Mouse (Mus musculus): ENCODE data around the gene Aloxe3. TPM values are rescaled to one million over a fixed set of nuclear protein-coding genes. Genes with fewer than 3 reads are reported as not detected.

The Aloxe3 gene
- polyA plus RNA-seq, 1 experiment = 10.8 TPM

DNA sequence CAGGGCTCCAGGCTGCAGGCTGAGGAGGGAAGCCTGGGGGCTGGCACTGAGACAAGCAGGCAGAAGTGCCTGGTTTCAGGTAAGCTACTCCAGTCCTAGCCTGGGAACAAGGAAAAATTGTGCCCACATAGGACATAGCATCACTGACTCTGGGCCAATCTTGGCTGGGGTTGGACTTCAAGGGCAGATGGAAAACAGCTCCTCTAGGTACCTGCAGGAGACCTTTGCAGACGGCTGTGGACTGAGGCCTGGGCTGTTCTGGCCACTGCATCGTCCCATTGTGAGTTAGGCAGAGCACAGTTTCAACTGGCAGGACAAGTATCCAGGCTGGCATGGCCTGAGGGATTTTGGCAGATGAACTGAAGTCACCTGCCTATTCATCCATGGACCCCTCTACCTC lies 19.9 kb upstream of the Aloxe3 start:
- peaks cover 36% of the 10 kb centered on the region for H3K4me1 ChIP-seq (ENCODE audit: control insufficient read depth, insufficient read depth, low read length)
- H3K27ac ChIP-seq (ENCODE audit: insufficient read depth, low read length) = no peak overlapping the region
- TF ChIP-seq CTCF (IDR thresholded peaks at IDR 0.05; ENCODE audit: borderline replicate concordance, insufficient read depth, low read depth, low read length) (no peak), POLR2A (IDR thresholded peaks at IDR 0.05; ENCODE audit: borderline replicate concordance, insufficient read depth, low read length) (no peak)
- 11% methylated on average over 2 of the region's 2 CpGs for WGBS
- no peaks in the 10 kb centered on the region for H3K27me3 ChIP-seq (ENCODE audit: control insufficient read depth, insufficient read depth, low read length)
- DNase-seq = peak in 1 of 2 experiments; percentile 27
- no peak overlapping the region for H3K4me3 ChIP-seq (replicated peaks; ENCODE audit: insufficient read depth, low read depth, low read length)

DNA sequence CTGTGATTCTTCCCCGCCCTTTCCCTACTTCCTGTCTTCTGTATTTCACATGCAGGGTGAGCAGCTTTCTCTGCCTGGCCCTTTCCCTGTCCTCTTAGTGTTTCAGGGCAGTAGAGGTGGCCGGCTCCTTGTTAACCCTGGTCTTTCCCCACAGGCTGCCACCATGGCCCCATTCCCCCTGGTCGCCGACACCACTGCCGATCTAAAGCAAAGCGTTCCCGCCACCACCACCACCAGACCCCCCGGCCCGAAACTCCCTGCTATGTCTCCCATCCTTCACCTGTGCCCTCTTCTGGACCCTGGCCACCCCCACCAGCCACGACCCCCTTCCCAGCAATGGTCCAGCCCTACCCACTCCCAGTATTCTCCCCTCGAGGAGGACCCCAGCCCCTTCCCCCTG lies 19.4 kb upstream of the Aloxe3 start:
- H3K4me1 ChIP-seq (ENCODE audit: control insufficient read depth, insufficient read depth, low read length) = peaks cover 31% of the 10 kb centered on the region
- DNase-seq = no peak
- no peak for TF ChIP-seq POLR2A (IDR thresholded peaks at IDR 0.05; ENCODE audit: borderline replicate concordance, insufficient read depth, low read length)
- TF ChIP-seq CTCF (IDR thresholded peaks at IDR 0.05; ENCODE audit: borderline replicate concordance, insufficient read depth, low read depth, low read length) = no peak
- no peaks in the 10 kb centered on the region for H3K27me3 ChIP-seq (ENCODE audit: control insufficient read depth, insufficient read depth, low read length)
- WGBS = 89% methylated on average over 11 of the region's 11 CpGs
- no peak overlapping the region for H3K27ac ChIP-seq (ENCODE audit: insufficient read depth, low read length)
- H3K4me3 ChIP-seq (replicated peaks; ENCODE audit: insufficient read depth, low read depth, low read length) = no peak overlapping the region

DNA sequence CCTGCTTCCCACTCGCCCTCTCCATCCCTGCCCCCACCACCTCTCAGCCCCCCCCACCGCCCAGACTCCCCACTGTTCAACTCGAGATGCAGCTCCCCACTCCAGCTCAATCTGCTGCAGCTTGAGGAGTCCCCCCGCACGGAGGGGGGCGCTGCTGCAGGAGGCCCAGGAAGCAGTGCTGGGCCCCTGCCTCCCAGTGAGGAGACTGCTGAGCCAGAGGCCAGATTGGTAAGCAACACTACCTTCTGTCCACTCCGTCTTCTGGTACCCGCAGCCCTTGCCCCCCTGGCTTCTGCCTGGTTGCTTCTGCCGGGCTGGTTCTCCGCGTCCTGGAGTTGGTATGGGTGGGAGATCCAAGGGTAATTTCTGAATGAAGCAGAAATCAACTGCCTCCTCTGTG lies 18.9 kb upstream of the Aloxe3 start:
- H3K27me3 ChIP-seq (ENCODE audit: control insufficient read depth, insufficient read depth, low read length) = no peaks in the 10 kb centered on the region
- DNase-seq = peak in 1 of 2 experiments; percentile 22
- H3K4me1 ChIP-seq (ENCODE audit: control insufficient read depth, insufficient read depth, low read length) = peaks cover 27% of the 10 kb centered on the region
- TF ChIP-seq POLR2A (IDR thresholded peaks at IDR 0.05; ENCODE audit: borderline replicate concordance, insufficient read depth, low read length) (no peak), CTCF (IDR thresholded peaks at IDR 0.05; ENCODE audit: borderline replicate concordance, insufficient read depth, low read depth, low read length) (no peak)
- H3K27ac ChIP-seq (ENCODE audit: insufficient read depth, low read length) = no peak overlapping the region
- H3K4me3 ChIP-seq (replicated peaks; ENCODE audit: insufficient read depth, low read depth, low read length) = no peak overlapping the region
- 67% methylated on average over 11 of the region's 11 CpGs for whole genome bisulfite sequencing

GRCm38 (mm10) chr11:69107676-69108075 lies 18.0 kb upstream of the Aloxe3 start:
- TF ChIP-seq POLR2A (IDR thresholded peaks at IDR 0.05; ENCODE audit: borderline replicate concordance, insufficient read depth, low read length) (no peak), CTCF (IDR thresholded peaks at IDR 0.05; ENCODE audit: borderline replicate concordance, insufficient read depth, low read depth, low read length) (no peak)
- Histone ChIP-seq H3K27me3 (ENCODE audit: control insufficient read depth, insufficient read depth, low read length) (no peaks in the 10 kb centered on the region), H3K4me3 (replicated peaks; ENCODE audit: insufficient read depth, low read depth, low read length) (no peak overlapping the region), H3K27ac (ENCODE audit: insufficient read depth, low read length) (no peak overlapping the region), H3K4me1 (ENCODE audit: control insufficient read depth, insufficient read depth, low read length) (peaks cover 20% of the 10 kb centered on the region)
- 84% methylated on average over 11 of the region's 11 CpGs for WGBS
- DNase-seq = peak; percentile 15 to 25

- DNase-seq = peak in 1 of 2 experiments; percentile 19
- 88% methylated on average over 9 of the region's 9 CpGs for WGBS
- Histone ChIP-seq H3K4me3 (replicated peaks; ENCODE audit: insufficient read depth, low read depth, low read length) (no peak overlapping the region), H3K27ac (ENCODE audit: insufficient read depth, low read length) (no peak overlapping the region), H3K4me1 (ENCODE audit: control insufficient read depth, insufficient read depth, low read length) (peaks cover 15% of the 10 kb centered on the region), H3K27me3 (ENCODE audit: control insufficient read depth, insufficient read depth, low read length) (no peaks in the 10 kb centered on the region)
- no peak for TF ChIP-seq POLR2A (IDR thresholded peaks at IDR 0.05; ENCODE audit: borderline replicate concordance, insufficient read depth, low read length)
- no peak for TF ChIP-seq CTCF (IDR thresholded peaks at IDR 0.05; ENCODE audit: borderline replicate concordance, insufficient read depth, low read depth, low read length)
Measured at GRCm38 (mm10) chr11:69108223-69108622, 17.5 kb upstream of the Aloxe3 start.

DNA sequence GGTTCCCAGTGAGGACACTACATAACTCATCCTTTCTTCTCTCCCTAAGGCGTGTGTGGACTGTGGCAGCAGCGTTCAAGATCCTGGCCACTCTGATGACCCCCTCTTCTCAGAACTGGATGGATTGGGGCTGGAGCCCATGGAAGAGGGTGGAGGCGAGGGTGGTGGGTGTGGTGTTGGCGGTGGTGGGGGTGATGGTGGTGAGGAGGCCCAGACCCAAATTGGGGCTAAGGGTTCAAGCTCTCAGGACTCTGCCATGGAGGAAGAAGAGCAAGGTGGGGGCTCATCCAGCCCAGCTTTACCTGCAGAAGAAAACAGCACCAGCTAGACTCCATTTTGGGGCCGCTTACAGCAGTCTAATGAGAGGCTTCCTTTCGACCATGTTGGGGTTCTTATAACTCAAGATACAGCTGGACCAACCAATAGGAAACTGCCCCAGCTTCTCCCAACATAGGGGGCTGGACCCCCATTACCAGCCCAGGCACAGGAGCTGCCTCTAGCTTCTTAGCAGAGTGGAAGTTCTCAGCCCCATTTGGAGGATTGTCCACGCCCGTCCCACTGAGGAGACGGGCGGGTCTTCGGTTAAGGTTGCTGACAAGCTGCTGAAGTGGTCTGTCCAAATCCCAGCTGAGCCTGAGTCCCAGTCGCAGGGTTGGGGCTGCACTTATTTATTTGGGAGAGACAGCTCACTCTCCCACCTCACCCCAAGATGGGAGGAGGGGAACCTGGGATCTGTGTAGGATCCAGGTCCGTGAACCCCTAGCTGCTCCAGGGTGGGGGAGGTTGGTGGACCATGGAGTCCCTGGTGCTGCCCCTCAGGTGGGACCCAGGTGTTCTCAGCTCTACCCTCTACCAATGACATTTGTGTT lies 16.4 kb upstream of the Aloxe3 start:
- peak; percentile 29 for DNase-seq
- no peak overlapping the region for H3K27ac ChIP-seq (ENCODE audit: insufficient read depth, low read length)
- H3K27me3 ChIP-seq (ENCODE audit: control insufficient read depth, insufficient read depth, low read length) = no peaks in the 10 kb centered on the region
- TF ChIP-seq POLR2A (IDR thresholded peaks at IDR 0.05; ENCODE audit: borderline replicate concordance, insufficient read depth, low read length) (no peak), CTCF (IDR thresholded peaks at IDR 0.05; ENCODE audit: borderline replicate concordance, insufficient read depth, low read depth, low read length) (no peak)
- H3K4me3 ChIP-seq (replicated peaks; ENCODE audit: insufficient read depth, low read depth, low read length) = no peak overlapping the region
- H3K4me1 ChIP-seq (ENCODE audit: control insufficient read depth, insufficient read depth, low read length) = peaks cover 7% of the 10 kb centered on the region; the same call in 1 of the 2 replicates
- 88% methylated on average over 13 of the region's 13 CpGs for WGBS

DNA sequence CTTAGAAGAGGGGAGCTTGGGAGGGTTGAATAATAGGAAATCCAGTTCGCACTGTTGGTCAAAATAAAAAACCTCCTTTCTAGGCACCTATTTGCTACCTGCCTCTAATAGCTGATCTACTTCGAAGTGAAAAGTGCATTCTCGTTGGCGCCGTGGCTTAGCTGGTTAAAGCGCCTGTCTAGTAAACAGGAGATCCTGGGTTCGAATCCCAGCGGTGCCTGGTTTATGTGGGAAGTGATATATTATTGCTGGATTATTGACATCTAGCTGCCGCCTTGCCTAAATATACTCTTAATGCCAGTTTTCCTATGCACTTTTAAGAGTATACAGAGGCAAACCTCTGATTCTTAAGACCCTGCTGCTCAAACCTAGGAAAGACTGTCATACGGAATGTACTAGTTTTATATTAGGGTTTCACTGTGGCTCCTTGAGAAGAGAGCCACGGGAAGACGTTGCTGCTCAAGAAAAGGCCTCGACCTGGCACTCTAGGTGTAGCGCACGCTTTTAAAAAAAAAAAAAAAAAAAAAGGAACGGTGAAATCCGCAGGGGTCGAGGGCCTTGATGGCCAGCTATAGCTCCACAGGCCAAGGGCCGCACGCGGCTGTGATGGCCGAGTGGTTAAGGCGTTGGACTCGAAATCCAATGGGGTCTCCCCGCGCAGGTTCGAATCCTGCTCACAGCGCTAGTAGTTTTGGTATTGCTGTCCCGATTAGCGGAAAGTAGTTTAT lies 15.2 kb upstream of the Aloxe3 start:
- WGBS = 2% methylated on average over 30 of the region's 30 CpGs
- DNase-seq = peak; percentile 86 to 95
- Histone ChIP-seq H3K4me3 (replicated peaks; ENCODE audit: insufficient read depth, low read depth, low read length) (peak overlapping the region; percentile 63), H3K27ac (ENCODE audit: insufficient read depth, low read length) (no peak overlapping the region), H3K27me3 (ENCODE audit: control insufficient read depth, insufficient read depth, low read length) (no peaks in the 10 kb centered on the region), H3K4me1 (ENCODE audit: control insufficient read depth, insufficient read depth, low read length) (0 out of 2 replicates have a peak, but pooled peaks cover 3% of the 10 kb centered on the region)
- TF ChIP-seq POLR2A (IDR thresholded peaks at IDR 0.05; ENCODE audit: borderline replicate concordance, insufficient read depth, low read length) (no peak), CTCF (IDR thresholded peaks at IDR 0.05; ENCODE audit: borderline replicate concordance, insufficient read depth, low read depth, low read length) (no peak)

All from cerebellum, adult 2 months (tissue).